Mouse (Mus musculus) G1E (cell line): ENCODE results near the gene 1700008O03Rik.

ENCODE experiments used
- CTCF ChIP-seq: IDR thresholded peaks from 2 replicates; pipeline ENCODE4 v1.5.1; 2012; ENCODE audit warnings: low read depth, low read length, inconsistent platforms, mixed read lengths
- GATA1 ChIP-seq: IDR thresholded peaks from 2 replicates; pipeline ENCODE4 v1.6.1; 2012; ENCODE audit warnings: borderline replicate concordance, low read length, inconsistent platforms, mixed read lengths
- GATA2 ChIP-seq: IDR thresholded peaks from 2 replicates; pipeline ENCODE4 v1.6.1; 2012; ENCODE audit warnings: low read depth, low read length, inconsistent platforms, borderline replicate concordance
- POLR2AphosphoS5 ChIP-seq: IDR thresholded peaks from 2 replicates; pipeline ENCODE4 v1.6.1; 2012; ENCODE audit warnings: low read depth, low read length, inconsistent platforms; ENCODE audit not compliant: insufficient replicate concordance
- TAL1 ChIP-seq: conservative IDR thresholded peaks from 2 replicates; pipeline ENCODE4 v1.6.1; 2012; ENCODE audit warnings: low read depth, low read length, inconsistent platforms, mixed read lengths

DNA sequence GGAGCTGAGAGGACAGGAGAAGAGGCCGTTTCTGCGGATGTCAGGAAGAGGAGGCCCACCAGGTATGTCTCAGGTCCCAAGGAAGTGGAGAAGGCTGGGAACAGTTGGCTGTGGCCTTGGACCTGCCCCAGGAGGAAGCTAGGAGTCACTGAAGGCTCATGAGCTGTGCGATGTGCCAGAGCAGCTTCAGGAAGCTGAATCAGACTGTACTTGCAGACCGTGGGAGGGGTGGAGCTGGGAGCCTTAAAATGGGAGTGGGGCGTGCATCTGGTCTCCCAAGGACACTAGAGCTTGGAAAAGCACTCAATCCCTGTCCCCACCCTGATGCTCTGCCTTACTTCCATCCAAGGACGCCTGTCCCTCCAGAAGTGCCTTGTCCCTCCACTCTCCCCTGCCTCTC is 59.0 kb downstream of the 1700008O03Rik start:
- no peak for TF ChIP-seq CTCF
- TF ChIP-seq GATA1, result no peak
- TF ChIP-seq TAL1, result no peak
- TF ChIP-seq GATA2, result no peak
- no peak for TF ChIP-seq POLR2AphosphoS5
